Mouse (Mus musculus) brain, embryonic 14.5 days (tissue): Measurements from ENCODE around the gene Olfr347. TPM values are rescaled to one million over a fixed set of nuclear protein-coding genes. Genes with fewer than 3 reads are reported as not detected.

Source experiments
- DNase-seq: peaks from one replicate; pipeline ENCODE4 v3.0.0-alpha.2; 2011; ENCODE audit warnings: low read depth
- CTCF ChIP-seq: fragments of 200-500 bp; IDR thresholded peaks from 2 replicates; pipeline ENCODE4 v1.5.1; 2012; ENCODE audit warnings: inconsistent platforms, mild to moderate bottlenecking, moderate library complexity, borderline replicate concordance; ENCODE audit not compliant: insufficient read depth, insufficient read length; ENCODE audit errors: extremely low read depth
- POLR2A ChIP-seq: fragments of 200-500 bp; IDR thresholded peaks from 2 replicates; pipeline ENCODE4 v1.6.1; 2012; ENCODE audit warnings: mild to moderate bottlenecking, inconsistent platforms, borderline replicate concordance; ENCODE audit not compliant: poor library complexity, insufficient read depth, insufficient read length, severe bottlenecking; ENCODE audit errors: extremely low read depth
- polyA plus RNA-seq: library from polyadenylated mRNA; depleted of rRNA; stranded (reverse); fragments of >200 nt; gene quantifications from 2 replicates; pipeline ENCODE4 v1.2.3, GENCODE M21; 2012; rRNA removed

Gene Olfr347
- polyA plus RNA-seq: not detected in 2 replicates

DNA sequence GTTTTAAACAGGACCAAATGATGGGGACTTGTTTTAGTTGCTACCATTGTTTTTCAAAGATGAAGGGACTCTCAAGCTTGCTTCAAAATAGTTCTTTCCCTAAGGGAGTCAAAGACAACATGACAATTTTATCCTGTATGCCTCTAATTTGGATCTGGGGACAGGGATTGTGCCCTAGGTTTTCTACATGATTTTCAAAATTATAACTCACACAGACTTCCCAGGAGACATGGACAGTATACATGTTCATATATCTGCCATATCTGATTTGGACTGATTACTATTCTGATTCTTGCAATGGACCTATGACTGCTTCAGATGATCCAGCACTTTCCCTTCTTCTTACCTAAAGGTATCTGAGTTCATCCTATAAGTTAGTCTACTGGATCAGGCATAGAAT lies at the start of gene Olfr347:
TSS of gene Olfr347 (plus strand) at position 301 of the 400 bp plus-strand sequence.
- TF ChIP-seq CTCF (no peak), POLR2A (no peak)
- DNase-seq: no peak

DNA sequence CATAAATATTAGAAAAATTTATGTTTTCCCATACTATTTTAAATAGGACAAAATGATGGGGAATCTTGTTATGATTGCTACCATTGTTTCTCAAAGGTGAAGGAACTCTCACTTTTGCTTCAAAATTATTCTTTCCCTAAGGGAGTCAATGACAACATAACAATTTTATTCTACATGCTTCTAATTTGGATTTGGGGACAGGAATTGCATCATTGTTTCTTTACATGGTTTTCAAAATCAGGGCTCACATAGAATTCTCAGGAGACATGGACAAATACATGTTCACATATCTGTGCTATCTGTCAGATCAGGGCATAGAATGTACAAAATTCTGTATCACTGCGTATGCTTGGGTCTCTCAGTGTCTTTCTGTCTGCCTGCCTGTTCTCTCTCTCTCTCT lies 46.2 kb upstream of the Olfr347 start, which contains the start of gene Olfr346:
TSS of gene Olfr346 (plus strand) at position 301 of the 400 bp plus-strand sequence.
- no peak for TF ChIP-seq POLR2A
- TF ChIP-seq CTCF: no peak
- DNase-seq: no peak

DNA sequence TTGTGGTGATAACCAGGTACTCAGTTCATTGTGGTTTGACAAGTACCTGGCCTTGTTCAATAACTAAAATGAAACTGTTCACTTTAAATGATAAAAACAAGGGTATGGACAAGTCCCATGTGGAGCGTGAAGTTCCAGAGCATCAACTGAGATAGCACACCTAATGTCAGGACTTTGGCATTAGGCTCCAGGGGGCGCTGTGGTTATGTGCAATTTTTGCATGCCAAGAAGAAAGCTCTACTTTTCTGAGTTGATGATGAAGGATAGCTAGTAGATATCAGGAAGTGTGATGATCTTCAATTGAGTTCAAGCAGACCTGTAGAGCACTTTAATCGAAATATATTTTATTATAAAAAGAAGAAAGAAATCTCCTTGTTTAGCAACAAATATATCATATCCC lies 4.5 kb downstream of the Olfr347 start:
- TF ChIP-seq POLR2A: no peak
- no peak for TF ChIP-seq CTCF
- no peak for DNase-seq

DNA sequence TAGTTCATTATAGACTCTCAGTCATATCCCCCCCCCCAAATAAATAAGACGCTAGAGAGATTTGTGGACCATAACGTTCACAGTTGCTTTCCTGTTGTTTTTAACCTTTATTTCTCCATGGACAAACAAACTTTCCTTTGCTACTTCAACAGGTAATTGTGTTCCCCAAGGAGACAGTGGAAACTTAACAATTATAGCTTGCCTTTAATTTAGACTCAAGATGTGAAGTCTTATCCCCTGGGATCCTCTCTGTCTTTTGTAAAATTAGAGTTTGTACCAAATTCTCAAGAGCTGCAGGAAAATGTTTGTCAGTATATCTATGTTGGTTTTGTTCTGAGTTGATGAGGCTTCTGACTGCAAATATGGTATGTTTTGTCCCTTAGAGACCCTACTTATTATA lies 52.3 kb downstream of the Olfr347 start, which contains the start of gene Olfr348:
TSS of gene Olfr348 (plus strand) at position 301 of the 400 bp plus-strand sequence.
- TF ChIP-seq CTCF (no peak), POLR2A (no peak)
- DNase-seq: no peak

Other genes starting within 250 kb of the Olfr347 start
- not detected in 2 replicates for gene Olfr341, start 249.4 kb upstream of the Olfr347 start, polyA plus RNA-seq
- gene Olfr342, start 206.9 kb upstream of the Olfr347 start, polyA plus RNA-seq: not detected in 2 replicates
- gene Olfr344, start 165.2 kb upstream of the Olfr347 start, polyA plus RNA-seq: not detected in 2 replicates
- not detected in 2 replicates for gene Olfr345, start 91.9 kb upstream of the Olfr347 start, polyA plus RNA-seq
- not detected in 2 replicates for gene Olfr346, start 46.1 kb upstream of the Olfr347 start, polyA plus RNA-seq
- not detected in 2 replicates for gene Olfr348, start 52.4 kb downstream of the Olfr347 start, polyA plus RNA-seq
- gene Olfr50, start 58.6 kb downstream of the Olfr347 start, polyA plus RNA-seq: not detected in 2 replicates
- not detected in 2 replicates for gene Olfr3, start 85.1 kb downstream of the Olfr347 start, polyA plus RNA-seq
- not detected in 2 replicates for gene Olfr350, start 114.4 kb downstream of the Olfr347 start, polyA plus RNA-seq
- gene Olfr351, start 130.8 kb downstream of the Olfr347 start, polyA plus RNA-seq: not detected in 2 replicates
- not detected in 2 replicates for gene Olfr352, start 136.6 kb downstream of the Olfr347 start, polyA plus RNA-seq
- not detected in 2 replicates for gene Olfr353, start 161.0 kb downstream of the Olfr347 start, polyA plus RNA-seq
- not detected in 2 replicates for gene Olfr354, start 173.8 kb downstream of the Olfr347 start, polyA plus RNA-seq
- gene Olfr355, start 197.0 kb downstream of the Olfr347 start, polyA plus RNA-seq: not detected in 2 replicates
- not detected in 2 replicates for gene Olfr356, start 205.2 kb downstream of the Olfr347 start, polyA plus RNA-seq